Mouse (Mus musculus) urinary bladder, adult 18-20 months (tissue): Measurements from ENCODE around the gene Alyref2.
"Not testable (repeated sequence)": the region's sequence is repeated elsewhere in the genome, so short reads cannot be mapped to it uniquely, and the experiment has no call there.

Source experiments
- DNase-seq, 2 experiments: peaks; one replicate each; pipeline ENCODE4 v3.0.0; 2022; ENCODE audit warnings: low spot score in 2 of 2, mixed read lengths in 2 of 2

Gene Alyref2

DNA sequence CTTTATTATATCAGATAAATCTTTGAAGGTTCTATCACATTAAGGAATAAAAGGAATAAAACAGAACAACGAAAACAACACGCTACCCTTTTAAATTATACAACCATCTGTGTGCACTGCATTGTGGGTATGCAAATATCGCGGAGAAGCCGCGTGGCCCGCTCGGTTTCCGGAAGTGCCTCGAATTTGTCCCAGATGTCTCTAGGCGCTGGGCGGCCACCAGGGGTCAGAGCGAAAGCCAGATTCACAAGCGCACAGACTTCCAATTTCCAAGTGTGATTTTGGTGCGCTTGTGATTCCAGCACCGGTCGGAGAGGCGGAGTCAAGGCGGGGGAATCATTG is at the start of gene Alyref2:
TSS of gene Alyref2 (plus strand) at position 229 of the 342 bp plus-strand sequence.
- peak; percentile 76 to 91 for DNase-seq

DNA sequence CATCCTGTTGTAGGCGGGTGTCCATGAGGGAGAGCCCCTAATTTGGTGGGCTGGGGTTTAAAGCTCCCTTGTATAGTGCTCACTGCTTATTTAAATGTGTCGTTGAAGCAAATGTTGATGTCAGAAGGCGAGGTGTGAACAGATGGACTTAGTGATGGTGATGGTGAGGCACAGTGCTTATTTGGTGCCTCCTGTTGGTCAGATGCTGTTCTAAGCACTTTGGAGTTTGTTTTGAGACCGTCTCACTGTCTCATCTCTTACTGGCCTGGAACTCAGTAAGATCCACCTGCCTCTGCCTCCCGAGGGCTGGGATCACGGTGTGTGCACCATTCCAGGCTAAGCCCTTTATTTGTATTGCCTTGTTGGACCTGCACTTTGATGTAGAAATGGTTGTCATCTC is 48.4 kb upstream of the Alyref2 start:
- no peak for DNase-seq

DNA sequence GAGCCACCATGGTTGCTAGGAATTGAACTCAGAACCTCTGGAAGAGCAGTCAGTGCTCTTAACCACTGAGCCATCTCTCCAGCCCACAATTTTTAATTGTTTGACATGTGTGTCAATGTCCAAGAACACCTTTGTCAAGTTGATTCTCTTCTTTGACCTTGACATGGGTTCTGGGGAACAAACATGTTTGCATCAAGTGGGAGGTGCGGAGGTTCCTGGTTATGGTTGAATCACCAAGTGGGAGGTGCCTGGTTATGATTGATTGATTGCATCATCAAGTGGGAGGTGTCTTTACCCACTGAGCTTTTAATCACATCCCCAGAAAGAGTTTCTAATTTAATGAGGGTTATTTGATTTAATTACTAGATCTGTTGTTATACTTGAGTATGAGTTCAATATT is 45.7 kb upstream of the Alyref2 start:
- DNase-seq: no peak

DNA sequence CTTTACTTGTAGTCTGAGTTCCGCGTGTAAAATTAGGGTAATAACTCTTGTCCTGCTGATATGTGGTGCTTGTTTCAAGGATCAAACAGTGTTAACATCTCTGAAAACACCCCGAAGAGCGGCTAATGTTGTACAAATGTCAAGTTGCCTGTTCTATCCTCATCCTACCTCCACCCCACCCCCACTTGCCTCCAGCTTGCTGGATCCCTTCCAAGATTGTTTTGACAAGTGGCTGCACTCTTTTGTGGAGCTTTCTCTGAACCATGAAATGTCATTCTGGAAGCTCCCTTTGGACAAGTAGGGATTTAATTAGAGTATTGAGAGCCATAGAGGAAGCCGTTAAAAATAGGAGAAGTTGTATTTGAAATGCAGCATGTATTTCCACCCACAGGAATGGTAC is 43.5 kb upstream of the Alyref2 start:
- DNase-seq: no peak

DNA sequence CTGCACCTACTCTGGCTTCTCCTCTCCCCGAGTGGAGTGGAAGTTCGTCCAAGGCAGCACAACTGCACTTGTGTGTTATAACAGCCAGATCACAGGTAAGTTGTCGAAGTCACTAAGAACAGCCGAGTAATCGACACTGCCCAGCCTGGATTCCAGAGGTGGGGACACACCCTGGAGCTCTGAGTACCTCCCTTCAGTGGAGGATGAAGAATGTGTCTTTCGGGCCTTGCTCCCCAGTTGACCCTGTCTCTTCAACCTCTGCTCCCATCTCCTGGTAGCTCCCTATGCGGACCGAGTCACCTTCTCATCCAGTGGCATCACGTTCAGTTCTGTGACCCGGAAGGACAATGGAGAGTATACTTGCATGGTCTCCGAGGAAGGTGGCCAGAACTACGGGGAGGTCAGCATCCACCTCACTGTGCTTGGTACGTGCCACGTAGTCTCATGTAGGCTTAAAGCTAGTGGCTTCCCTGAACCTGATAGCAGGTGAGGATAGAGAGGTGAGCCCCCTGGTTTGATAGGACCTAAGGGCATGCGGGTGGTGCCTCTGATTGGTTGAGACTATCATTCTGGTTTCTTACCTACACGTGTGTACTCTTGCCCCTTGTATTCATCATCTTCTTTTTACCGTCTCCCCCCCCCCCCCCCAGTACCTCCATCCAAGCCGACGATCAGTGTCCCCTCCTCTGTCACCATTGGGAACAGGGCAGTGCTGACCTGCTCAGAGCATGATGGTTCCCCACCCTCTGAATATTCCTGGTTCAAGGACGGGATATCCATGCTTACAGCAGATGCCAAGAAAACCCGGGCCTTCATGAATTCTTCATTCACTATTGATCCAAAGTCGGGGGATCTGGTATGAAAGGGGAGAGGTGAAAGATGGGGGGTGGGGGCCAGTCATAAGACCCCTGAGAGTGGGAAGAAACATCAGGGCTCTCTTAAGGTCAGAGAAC is 42.5 kb upstream of the Alyref2 start:
- DNase-seq: no peak

DNA sequence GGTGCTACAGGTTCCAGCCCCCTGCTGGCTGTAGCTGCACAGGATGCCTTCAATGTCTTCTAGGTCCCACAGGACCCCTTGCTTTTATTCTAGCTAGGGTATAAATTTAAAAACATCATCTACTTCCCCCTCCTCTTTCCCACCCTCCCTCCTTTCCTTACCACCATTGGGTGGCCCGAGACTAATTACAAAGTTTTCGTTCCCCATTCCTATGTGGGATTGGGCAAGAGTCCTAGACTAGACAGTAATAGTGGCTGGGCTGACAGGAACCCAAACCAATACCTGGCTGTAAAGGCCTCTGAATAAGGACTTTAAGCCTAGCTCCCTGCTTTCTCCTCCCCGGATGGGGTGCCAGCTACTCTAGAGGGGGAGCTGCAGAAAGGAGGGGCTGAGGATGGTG is 40.1 kb upstream of the Alyref2 start:
- no peak for DNase-seq

DNA sequence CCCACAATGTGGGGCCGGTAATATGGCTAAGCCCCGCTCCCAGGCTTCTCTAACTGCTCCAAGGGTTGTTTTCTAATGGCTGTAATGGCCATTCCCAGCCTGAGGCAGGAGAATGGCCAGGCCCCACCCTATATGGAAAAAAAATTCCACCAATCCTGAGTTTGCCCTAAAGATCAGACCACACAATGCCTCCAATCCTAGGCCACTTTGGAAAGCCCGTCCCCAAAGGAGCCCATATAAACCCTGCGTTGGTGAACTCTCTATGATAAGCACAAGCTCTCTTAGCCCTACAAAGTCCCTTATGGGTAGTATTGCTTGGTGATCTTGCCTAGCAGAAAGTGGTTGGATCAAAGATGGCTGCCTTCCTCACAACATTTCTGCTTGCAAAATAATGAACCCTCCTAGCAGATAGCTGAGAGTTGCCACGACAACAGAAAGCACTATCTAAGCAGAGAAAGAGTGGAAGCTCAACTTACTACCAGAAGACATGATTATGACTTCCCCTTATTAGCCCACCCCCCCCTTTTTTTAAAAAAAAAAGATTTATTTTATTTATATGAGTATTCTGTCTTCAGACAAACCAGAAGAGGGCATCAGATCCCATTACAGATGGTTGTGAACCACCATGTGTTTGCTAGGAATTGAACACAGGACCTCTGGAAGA is 37.4 kb upstream of the Alyref2 start:
- no peak for DNase-seq

DNA sequence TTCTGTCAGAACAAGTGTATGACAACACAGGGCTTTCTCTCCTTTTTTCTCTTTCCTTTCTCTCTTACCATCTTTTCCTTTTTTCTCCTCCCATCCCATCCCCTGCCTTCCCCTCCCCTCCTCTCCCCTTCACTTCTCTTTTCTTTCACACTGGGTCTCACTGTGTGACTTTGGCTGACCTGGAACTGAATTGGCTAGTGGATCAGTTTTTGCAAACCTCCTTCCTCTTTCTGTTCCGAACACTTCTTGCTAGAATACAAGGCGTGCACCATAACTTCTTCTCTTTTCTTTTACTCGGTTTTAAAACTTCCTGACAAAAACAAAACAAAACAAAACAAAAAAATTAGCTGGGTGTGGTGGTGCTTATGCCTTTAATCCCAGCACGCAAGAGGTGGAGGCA is 36.7 kb upstream of the Alyref2 start:
- DNase-seq: no peak

DNA sequence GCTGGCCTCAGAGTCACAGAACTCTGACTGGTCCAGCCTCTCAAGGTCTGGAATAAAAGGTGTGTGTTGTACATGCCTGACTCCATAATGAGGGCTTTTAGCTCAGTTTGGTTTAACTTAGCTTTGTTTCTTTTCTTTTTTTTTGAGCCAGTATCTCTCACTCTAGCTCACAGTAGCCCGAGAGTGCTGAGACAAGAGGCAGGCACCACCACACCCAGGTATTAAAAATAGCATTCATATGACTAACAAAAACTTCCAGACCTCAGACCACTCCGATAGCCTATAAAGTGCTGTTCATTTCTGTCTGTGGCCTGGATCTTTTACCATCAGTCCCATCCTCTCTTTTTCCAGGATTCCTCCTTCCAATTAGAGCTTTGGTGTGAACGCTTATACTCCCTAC is 33.6 kb upstream of the Alyref2 start:
- no peak for DNase-seq

DNA sequence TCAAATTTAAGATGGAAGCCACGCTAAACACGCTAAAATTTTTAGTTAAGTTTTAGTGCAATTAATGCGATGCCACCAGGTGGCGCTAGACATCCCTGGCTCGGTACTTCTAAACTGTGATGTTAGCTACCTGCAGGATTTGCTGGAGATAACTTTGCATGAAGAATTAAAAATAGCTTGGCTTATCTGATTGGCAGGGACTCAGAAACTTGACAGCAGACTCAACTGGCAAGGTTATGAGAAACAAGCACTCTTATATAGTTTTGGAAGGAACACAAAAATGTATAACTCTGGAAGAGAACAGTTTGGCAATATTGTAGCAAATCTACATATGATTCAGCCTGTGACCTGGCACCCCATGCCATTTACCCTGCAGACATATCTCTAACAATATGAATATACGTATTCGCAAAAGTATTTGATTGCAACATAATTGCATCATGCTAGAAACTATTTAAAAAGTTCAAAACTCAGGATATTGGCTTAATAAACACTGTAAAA is 32.9 kb upstream of the Alyref2 start:
- peak in 1 of 2 experiments; percentile 25 for DNase-seq

DNA sequence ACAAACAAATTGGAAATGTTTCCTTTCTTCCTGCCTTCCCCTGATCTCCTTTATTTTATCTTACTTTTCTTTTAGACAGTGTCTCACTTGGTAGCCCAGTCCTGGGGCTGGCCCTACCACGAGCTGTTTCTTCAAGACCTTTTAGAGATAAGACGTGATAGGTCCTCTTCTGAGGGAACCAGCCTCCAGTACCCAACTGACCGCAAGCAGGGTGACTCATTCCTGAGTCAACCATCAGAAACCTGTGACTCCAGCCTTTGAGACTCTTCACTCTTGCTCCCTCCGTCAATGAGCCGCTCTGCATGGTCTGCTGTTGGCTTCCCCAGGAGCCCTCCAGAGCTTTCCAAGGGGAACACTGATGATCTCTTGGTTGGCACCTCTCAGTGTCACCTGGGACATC is 32.4 kb upstream of the Alyref2 start:
- DNase-seq: peak in 1 of 2 experiments; percentile 39

DNA sequence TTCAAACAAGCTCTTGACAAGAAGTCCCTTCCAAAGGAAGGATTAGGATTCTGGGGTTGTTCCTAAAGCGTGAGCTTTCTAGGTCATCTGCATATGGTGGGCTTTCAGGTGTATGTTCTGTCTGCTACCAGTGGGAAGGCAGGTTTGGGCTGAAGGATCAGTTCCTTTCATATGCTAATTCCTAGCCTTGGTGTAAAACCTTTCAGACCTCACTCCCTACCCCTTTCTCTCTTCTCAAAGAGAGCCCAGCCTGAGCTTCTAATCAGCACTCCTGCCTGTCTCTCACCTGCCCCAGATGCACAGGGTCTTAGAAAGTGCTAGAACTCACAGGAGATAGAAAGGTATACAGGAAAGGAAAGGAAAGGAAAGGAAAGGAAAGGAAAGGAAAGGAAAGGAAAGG is 31.8 kb upstream of the Alyref2 start:
- no peak for DNase-seq

DNA sequence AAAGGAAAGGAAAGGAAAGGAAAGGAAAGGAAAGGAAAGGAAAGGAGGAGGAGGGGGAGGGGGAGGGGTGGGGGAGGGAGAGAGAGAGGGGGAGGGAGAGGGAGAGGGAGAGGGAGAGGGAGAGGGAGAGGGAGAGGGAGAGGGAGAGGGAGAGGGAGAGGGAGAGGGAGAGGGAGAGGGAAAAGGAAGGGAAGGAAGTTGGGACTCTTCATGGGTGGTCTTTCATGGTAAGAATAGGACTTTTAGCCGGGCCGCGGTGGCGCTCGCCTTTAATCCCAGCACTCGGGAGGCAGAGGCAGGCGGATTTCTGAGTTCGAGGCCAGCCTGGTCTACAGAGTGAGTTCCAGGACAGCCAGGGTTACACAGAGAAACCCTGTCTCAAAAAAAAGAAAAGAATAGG is 31.3 kb upstream of the Alyref2 start:
- not testable (repeated sequence) for DNase-seq

DNA sequence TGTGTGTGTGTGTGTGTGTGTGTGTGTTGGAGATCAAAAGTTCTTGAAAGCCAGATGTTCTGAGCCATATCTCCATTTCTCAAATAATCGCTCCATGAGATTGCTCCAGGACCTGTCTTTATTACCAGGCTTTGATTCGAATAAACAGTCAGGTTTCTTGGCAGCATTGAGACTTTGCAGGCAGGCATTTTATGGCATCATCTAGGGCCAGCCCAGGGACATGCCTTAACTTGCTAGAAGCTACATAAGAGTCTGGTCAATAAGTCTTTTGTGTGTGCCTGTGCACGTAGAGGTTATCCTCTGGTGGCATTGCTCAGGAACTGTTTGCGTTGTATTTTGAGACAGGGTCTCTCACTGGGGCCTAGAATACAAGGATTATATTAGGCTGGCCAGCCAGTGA is 29.8 kb upstream of the Alyref2 start:
- peak in 1 of 2 experiments; percentile 49 for DNase-seq

DNA sequence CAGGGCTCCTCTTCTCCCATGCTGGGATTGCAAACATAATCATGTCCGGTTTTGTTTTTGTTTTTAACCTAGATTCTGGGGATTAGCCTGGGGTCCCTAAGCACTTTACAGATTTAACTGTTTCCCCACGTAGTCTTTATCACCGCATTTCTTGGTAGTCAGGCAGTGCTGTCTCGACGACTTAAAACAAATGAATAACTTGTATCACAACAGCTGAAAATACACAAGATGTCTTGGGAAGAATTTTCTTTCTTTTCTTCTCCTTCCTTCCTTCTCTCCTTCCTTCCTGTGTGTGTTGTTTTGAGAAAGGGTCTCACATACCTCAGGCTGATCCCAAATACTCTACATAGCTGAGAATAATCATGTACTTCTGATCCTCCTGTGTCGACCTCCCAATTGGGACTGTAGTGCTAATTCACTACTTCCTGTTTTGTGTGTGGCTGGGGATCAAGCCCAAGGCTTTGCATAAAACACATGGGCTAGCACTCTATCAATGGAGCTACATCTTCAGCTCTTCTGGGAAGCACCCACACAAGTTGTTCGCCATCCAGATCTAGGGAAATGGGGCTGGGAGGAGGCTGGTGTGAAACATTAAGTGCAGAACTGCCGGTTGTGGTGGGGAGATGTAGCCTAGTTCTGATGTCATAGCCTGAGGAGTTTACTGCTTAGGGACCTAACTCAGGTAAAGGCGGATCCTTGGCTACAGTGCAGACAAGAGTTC is 29.2 kb upstream of the Alyref2 start:
- no peak for DNase-seq

DNA sequence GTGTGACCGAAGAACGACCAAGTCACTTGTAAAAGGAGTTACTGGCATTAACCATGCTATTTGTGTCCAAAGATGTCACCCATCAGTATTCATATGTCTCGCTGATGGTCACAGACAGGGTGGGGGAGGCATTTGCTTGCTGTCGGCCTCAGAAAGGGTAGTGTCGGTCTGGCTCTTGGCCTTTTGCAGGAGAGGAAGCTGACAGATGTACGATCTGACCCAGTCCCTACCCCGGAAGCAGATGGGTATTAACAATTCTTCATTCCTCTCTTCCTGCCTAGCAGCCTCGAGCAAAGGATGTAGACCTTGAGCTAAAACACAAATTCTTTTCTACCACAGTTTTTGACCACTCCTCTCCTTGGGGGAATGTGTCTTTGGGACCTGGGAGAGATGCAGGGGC is 26.2 kb upstream of the Alyref2 start:
- DNase-seq: no peak

DNA sequence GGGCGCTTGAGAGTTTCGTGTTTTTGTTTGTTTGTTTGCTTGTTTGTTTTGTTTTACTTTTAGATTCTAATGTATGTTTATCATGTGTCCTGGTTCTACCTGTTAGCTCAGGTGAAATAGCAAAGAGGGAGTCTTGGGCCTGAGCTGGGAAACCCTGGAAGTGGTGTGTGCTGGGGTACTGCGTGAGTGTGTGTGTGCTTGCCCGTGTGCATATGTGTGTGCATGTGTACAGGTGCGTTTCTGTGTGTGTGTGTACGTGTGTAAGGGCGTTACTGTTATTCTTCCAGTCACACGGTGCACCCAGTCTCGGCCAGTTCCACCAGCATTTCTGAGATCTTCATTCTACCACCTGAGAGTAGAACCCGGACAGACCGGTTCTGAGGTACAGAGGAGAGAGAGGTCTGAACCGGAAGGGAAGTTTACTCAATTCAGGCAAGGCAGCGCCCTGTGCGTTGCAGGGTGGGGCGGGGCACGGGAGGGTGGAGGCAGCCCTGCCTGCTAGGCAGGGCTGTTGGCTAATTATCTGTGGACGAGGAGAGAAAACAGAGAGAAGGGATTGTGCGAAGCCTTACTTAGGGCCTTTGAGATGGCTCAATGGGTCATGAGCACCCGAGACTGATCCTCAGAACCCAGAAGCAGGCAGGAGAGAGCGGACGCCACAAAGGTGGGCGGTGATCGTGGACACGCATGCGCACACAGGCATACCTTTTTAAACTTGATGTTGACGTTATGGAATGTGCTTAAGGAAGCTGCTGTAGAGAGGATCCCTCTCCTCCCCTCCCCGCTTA is 25.3 kb upstream of the Alyref2 start:
- peak; percentile 47 to 70 for DNase-seq

DNA sequence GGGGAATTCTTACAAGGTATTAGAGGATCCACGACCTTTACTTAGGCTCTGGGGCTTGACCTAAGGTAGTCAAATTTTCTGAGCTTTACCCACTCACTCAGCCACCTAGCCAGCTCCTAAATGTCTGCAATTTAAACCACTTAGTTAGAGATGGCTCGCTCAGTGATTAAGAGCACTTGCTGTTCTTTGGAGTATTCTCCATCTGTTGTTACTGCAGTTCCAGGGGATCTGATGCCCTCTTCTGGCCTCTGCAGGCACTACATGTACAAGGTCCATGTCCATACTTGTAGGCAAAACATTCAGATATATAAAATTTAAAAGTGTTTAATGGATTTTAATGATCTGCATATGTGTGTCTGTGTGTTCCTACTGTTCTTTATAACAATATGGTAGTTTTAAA is 24.3 kb upstream of the Alyref2 start:
- peak; percentile 51 to 56 for DNase-seq

DNA sequence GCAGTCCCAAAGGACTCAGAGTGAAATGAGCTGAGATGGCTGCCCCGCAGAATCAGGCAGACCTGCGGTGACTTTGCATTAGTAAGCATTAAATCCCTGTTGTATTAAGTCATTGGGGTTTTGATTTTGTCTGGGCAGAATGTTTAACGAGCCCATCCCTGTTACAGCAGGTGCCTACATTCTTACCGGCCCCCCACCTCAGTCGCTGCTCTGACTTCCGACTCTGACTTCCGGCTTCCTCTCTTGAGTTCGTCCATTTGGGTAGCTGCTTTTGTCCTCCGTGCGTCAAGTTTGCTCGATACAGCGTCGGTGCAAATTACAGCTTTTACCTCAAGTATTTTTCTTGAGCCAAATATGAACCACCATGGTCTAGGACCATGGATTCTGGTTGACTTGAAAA is 9.0 kb upstream of the Alyref2 start:
- no peak for DNase-seq

DNA sequence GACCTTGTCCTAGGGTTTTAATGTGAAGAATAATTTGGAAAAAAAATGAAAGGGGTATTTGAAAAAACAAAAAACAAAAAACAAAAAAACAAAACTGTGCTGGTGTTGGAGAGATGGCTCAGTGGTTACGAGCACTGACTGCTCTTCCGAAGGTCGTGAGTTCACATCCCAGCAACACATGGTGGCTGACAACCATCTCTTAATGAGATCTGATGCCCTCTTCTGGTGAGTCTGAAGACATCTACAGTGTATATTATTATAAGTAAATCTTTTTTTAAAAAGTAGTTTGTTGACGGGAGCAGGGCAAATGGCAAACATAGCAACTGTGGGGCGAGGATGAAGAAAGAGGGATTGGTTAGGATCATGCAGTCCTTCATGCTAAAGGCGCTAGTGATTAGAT is 7.9 kb upstream of the Alyref2 start:
- no peak for DNase-seq

DNA sequence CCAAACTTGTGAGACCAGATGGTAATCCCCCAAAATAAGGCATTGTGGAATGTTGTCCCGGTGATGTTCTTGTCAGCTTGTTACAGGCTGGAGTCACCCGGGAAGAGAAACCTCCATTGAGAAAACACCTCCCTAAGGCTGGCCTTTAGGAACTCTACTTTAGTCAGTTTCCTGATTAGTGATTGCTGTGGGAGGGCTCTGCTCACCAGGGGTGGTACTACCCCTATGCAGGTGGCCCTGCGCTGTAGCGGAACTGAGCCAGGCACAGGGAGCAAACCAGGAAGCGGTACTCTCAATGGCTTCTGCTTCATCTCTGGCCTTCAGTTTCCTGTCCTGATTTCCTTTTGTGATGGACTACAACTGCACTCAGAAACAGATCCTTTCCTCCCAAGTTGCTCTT is 3.4 kb upstream of the Alyref2 start:
- DNase-seq: no peak
